Mouse (Mus musculus) lung, embryonic 16.5 days (tissue): ENCODE results near the gene Jam3. TPM values are rescaled to one million over a fixed set of nuclear protein-coding genes. Genes with fewer than 3 reads are reported as not detected.

Experiments used
- ATAC-seq: fragments of 200-750 bp; cut with Nextera tagmentation; 2 replicates; pipeline ENCODE4 v1.8.0; 2017; ENCODE audit warnings: low read depth, mild to moderate bottlenecking, moderate library complexity
- H3K27ac ChIP-seq: fragments of 300-500 bp; sonication (generic); 2 replicates; pipeline ENCODE4 v1.5.1; 2014; ENCODE audit warnings: mild to moderate bottlenecking, control low read depth, low read length
- H3K27me3 ChIP-seq: fragments of 300-500 bp; sonication (generic); 2 replicates; pipeline ENCODE4 v1.6.1; 2014; ENCODE audit warnings: low read depth, low read length, mixed read lengths; ENCODE audit not compliant: control insufficient read depth, insufficient read depth
- H3K36me3 ChIP-seq: fragments of 300-500 bp; sonication (generic); 2 replicates; pipeline ENCODE4 v1.6.1; 2014; ENCODE audit warnings: low read length; ENCODE audit not compliant: control insufficient read depth, insufficient read depth
- H3K4me1 ChIP-seq: fragments of 300-500 bp; sonication (generic); replicated peaks from 2 replicates; pipeline ENCODE4 v1.6.1; 2014; ENCODE audit warnings: low read length, mixed read lengths; ENCODE audit not compliant: control insufficient read depth, insufficient read depth
- H3K4me2 ChIP-seq: fragments of 300-500 bp; sonication (generic); 2 replicates; pipeline ENCODE4 v1.6.1; 2014; ENCODE audit warnings: low read depth, low read length, control low read depth
- H3K4me3 ChIP-seq: fragments of 300-500 bp; sonication (generic); 2 replicates; pipeline ENCODE4 v1.5.1; 2014; ENCODE audit warnings: mild to moderate bottlenecking, low read length, control low read depth
- H3K9ac ChIP-seq: fragments of 300-500 bp; sonication (generic); 2 replicates; pipeline ENCODE4 v1.6.1; 2014; ENCODE audit warnings: low read length, control low read depth
- H3K9me3 ChIP-seq: fragments of 300-500 bp; sonication (generic); 2 replicates; pipeline ENCODE4 v1.6.1; 2016; ENCODE audit warnings: low read length; ENCODE audit not compliant: control insufficient read depth
- WGBS: fragments of 180-500 bp; shearing (Covaris S2); extraction: QIAGEN DNeasy Blood & Tissue Kit; methylation state at CpG from one replicate; pipeline ENCODE4 v1.1.7; 2014; 5-methylcytosine and 5-hydroxymethylcytosine counted together
- polyA plus RNA-seq: library from polyadenylated mRNA; unstranded; fragments of >200 nt; fragmentation: Nextera tagmentation; extraction: Ambion mirVana; gene quantifications from 2 replicates; pipeline ENCODE4 v1.2.1, GENCODE M21; 2015

Gene Jam3
- polyA plus RNA-seq, 1 experiment from 2014 or later: 59.0 TPM

- no peak overlapping the region for H3K4me3 ChIP-seq
- H3K9ac ChIP-seq: no peak overlapping the region
- no peak overlapping the region for H3K4me2 ChIP-seq
- WGBS: 61% methylated on average over 4 of the region's 4 CpGs
- no peaks in the 10 kb centered on the region for H3K36me3 ChIP-seq
- H3K4me1 ChIP-seq: peaks cover 5% of the 10 kb centered on the region; the same call in 1 of the 2 replicates
- no peaks in the 10 kb centered on the region for H3K27me3 ChIP-seq
- no peak for ATAC-seq
- no peak overlapping the region for H3K27ac ChIP-seq
- H3K9me3 ChIP-seq: no peaks in the 10 kb centered on the region
Measured at GRCm38 (mm10) chr9:27128629-27129028, 26.6 kb downstream of the Jam3 start.

- 87% methylated on average over 6 of the region's 6 CpGs for WGBS
- H3K27ac ChIP-seq: no peak overlapping the region
Measured at GRCm38 (mm10) chr9:27126543-27126942, 28.7 kb downstream of the Jam3 start.

DNA sequence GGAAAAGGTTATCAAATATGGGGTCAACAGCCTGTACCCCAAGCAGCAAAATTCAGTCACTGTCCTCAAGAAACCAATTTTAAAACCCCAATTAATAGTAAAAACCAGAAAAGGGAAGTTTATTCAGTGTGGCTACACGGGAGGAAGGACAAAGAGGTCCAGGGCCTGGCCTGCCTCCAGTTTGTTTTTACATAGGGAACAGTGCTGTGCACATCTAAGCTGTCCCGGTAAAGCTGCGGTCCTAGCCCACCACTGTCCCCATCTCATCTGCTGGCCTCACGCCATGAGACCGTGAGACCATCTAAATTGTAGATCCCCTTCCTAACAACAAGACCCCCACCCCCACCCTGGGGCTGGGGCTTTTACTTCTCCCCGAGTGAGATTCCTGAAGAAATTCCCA lies 29.8 kb downstream of the Jam3 start:
- H3K9ac ChIP-seq: no peak overlapping the region
- 52% methylated on average over 6 of the region's 6 CpGs for WGBS
- H3K9me3 ChIP-seq: no peaks in the 10 kb centered on the region
- no peak overlapping the region for H3K4me2 ChIP-seq
- peaks cover 5% of the 10 kb centered on the region; the same call in 1 of the 2 replicates for H3K4me1 ChIP-seq
- no peak overlapping the region for H3K27ac ChIP-seq
- no peaks in the 10 kb centered on the region for H3K27me3 ChIP-seq
- no peak overlapping the region for H3K4me3 ChIP-seq
- no peaks in the 10 kb centered on the region for H3K36me3 ChIP-seq
- ATAC-seq: no peak

More at GRCm38 (mm10) chr9:27126543-27126942, 28.7 kb downstream of the Jam3 start:
- H3K27me3 ChIP-seq: no peaks in the 10 kb centered on the region
- H3K4me3 ChIP-seq: no peak overlapping the region
- H3K9ac ChIP-seq: no peak overlapping the region
- no peak for ATAC-seq
- no peak overlapping the region for H3K4me2 ChIP-seq
- peaks cover 5% of the 10 kb centered on the region; the same call in 1 of the 2 replicates for H3K4me1 ChIP-seq
- H3K9me3 ChIP-seq: no peaks in the 10 kb centered on the region
- H3K36me3 ChIP-seq: no peaks in the 10 kb centered on the region

DNA sequence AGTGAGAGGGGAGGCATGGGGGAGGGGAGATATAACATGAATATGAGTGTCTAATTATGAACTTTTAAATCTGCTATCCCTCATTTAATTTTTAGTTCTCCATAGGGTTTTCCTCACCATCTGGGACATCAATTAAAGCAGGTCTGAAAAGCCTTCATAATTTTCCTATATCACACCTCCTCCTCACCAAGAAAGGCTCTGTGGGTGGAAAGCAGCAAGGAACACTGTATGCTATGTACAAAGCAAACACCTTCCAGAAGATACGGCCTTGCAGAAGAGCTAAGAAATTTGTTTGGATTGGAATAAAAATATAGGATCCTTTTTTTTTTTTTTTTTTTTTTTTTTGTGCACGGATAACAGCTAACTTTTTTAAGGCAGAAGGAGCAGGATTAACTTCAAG lies 31.3 kb downstream of the Jam3 start:
- Histone ChIP-seq H3K9me3 (no peaks in the 10 kb centered on the region), H3K4me2 (no peak overlapping the region), H3K36me3 (no peaks in the 10 kb centered on the region), H3K4me3 (no peak overlapping the region), H3K4me1 (peaks cover 5% of the 10 kb centered on the region; the same call in 1 of the 2 replicates), H3K27me3 (no peaks in the 10 kb centered on the region), H3K9ac (no peak overlapping the region), H3K27ac (no peak overlapping the region)
- WGBS: 49% methylated on average over 2 of the region's 2 CpGs
- ATAC-seq: no peak

DNA sequence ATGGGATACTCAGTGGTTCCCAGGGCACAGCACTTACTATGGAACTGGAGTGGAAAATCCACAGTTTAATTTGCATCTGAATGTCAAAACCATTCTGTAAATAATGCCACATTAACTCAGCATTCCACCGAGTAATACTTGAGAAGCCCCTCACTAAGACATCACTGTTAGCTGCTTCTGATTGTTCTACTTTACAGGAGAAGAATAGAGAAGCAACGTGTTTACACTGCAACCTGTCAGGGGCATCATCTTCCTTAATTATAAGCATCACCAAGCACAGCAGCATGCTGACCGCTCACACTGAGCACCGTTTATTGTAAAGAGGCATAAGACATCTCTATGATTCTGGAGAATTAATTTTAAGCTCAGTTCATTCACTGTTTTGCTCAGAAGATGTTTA lies 32.3 kb downstream of the Jam3 start:
- H3K36me3 ChIP-seq: no peaks in the 10 kb centered on the region
- peaks cover 5% of the 10 kb centered on the region; the same call in 1 of the 2 replicates for H3K4me1 ChIP-seq
- no peaks in the 10 kb centered on the region for H3K9me3 ChIP-seq
- no peaks in the 10 kb centered on the region for H3K27me3 ChIP-seq
- H3K4me3 ChIP-seq: no peak overlapping the region
- 79% methylated on average over 4 of the region's 4 CpGs for WGBS
- no peak overlapping the region for H3K9ac ChIP-seq
- no peak overlapping the region for H3K4me2 ChIP-seq
- no peak overlapping the region for H3K27ac ChIP-seq
- ATAC-seq: no peak

- WGBS: 71% methylated on average over 4 of the region's 4 CpGs
- Histone ChIP-seq H3K4me2 (no peak overlapping the region), H3K4me1 (peaks cover 5% of the 10 kb centered on the region; the same call in 1 of the 2 replicates), H3K27me3 (no peaks in the 10 kb centered on the region), H3K36me3 (no peaks in the 10 kb centered on the region), H3K9me3 (no peaks in the 10 kb centered on the region), H3K27ac (no peak overlapping the region), H3K4me3 (no peak overlapping the region), H3K9ac (no peak overlapping the region)
- no peak for ATAC-seq
Measured at GRCm38 (mm10) chr9:27122076-27122475, 33.1 kb downstream of the Jam3 start.

DNA sequence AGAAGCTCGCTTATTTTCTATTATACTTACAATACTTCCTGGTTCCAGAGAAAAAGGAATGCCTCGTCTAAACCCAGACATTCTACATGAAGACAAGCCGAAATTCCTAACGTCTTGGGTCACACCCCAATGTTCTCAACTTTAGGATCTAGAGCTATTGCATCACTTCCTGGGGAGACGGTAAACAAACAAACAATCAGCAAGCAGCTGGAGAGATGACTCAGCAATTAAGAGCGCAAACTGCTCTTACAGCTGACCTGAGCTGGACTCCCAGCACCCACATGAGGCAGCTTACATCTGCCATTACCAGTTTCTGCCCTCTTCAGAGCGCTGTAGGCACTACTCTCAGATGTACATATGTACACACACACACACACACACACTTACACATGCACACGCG lies 34.0 kb downstream of the Jam3 start:
- no peak for ATAC-seq
- no peak overlapping the region for H3K9ac ChIP-seq

GRCm38 (mm10) chr9:27111756-27112155 lies 43.5 kb downstream of the Jam3 start:
- H3K27ac ChIP-seq: no peak overlapping the region
- no peak for ATAC-seq
- no peaks in the 10 kb centered on the region for H3K27me3 ChIP-seq
- no peak overlapping the region for H3K9ac ChIP-seq
- WGBS: 76% methylated on average over 3 of the region's 3 CpGs
- no peaks in the 10 kb centered on the region for H3K9me3 ChIP-seq
- H3K4me2 ChIP-seq: no peak overlapping the region
- H3K4me1 ChIP-seq: peaks cover 7% of the 10 kb centered on the region; the same call in 1 of the 2 replicates
- H3K36me3 ChIP-seq: no peaks in the 10 kb centered on the region
- no peak overlapping the region for H3K4me3 ChIP-seq

More for the DNA sequence above, 34.0 kb downstream of the Jam3 start:
- Histone ChIP-seq H3K27me3 (no peaks in the 10 kb centered on the region), H3K4me3 (no peak overlapping the region), H3K4me2 (no peak overlapping the region), H3K27ac (no peak overlapping the region), H3K4me1 (peaks cover 5% of the 10 kb centered on the region; the same call in 1 of the 2 replicates), H3K36me3 (no peaks in the 10 kb centered on the region), H3K9me3 (no peaks in the 10 kb centered on the region)
- 72% methylated on average over 9 of the region's 9 CpGs for WGBS

DNA sequence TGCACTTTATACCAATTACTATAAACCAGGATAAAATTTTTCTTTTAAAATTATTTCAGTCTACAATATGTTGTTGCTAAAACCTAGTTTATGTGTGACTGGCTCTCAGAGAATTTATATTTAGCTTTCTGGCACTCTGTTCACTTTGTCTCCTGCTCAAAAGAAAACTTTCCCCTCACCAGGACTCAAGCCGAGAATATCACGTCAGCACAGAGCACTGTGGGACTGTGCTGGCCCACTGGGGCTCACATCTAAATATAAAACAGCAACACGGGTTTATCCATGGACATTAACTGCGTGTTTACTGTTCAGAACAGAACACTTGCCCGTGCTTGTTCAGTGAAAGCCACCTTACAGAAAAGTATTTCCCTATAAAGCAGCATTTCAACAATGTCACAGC lies 44.5 kb downstream of the Jam3 start:
- Histone ChIP-seq H3K36me3 (no peaks in the 10 kb centered on the region), H3K9me3 (no peaks in the 10 kb centered on the region), H3K4me2 (no peak overlapping the region), H3K4me1 (peaks cover 7% of the 10 kb centered on the region; the same call in 1 of the 2 replicates), H3K27me3 (no peaks in the 10 kb centered on the region), H3K27ac (peak overlapping the region; percentile 62), H3K4me3 (no peak overlapping the region), H3K9ac (no peak overlapping the region)
- 50% methylated on average over 5 of the region's 5 CpGs for WGBS
- ATAC-seq: no peak
